Mouse (Mus musculus): Measurements from ENCODE around the gene Arsk.

GRCm38 (mm10) chr13:76109069-76109824, 10.8 kb upstream of the Arsk start:
- TF ChIP-seq POLR2A (IDR thresholded peaks at IDR 0.05; ENCODE audit: insufficient read depth, low read depth, low read length) (no peak), CTCF (IDR thresholded peaks at IDR 0.05; ENCODE audit: insufficient read depth, low read depth, low read length) (no peak)

All from olfactory bulb, adult 2 months (tissue).